Mouse (Mus musculus): ENCODE data around the gene Nuak1. TPM values are rescaled to one million over a fixed set of nuclear protein-coding genes. Genes with fewer than 3 reads are reported as not detected.

Gene Nuak1
- total and polyA plus RNA-seq, 2 experiments from 2014 or later = 2.7 to 37.9 TPM

DNA sequence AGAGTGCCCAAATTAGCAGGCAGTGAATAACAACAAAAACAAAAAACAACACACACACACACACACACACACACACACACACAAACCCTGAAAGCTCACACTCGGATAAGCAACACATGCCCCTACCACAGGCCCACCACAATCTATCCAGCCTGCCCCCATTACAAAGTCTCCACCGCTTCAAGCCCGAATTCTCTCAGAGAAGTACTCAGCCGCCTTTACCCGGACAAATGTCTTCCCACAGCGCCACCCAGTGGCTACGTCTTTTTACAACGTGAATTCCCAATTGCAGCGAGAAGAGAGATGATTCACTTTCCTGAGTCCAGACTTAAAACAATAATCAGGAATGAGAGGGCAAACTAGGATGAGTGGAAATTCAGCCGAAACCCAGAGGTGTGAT lies 10.3 kb upstream of the Nuak1 start:
- Histone ChIP-seq H3K4me1 (ENCODE audit: insufficient read depth, low read length) (no peaks in the 10 kb centered on the region), H3K4me3 (ENCODE audit: low read depth, low read length) (no peak overlapping the region), H3K9me3 (ENCODE audit: low read length) (no peaks in the 10 kb centered on the region), H3K36me3 (ENCODE audit: insufficient read depth, low read length) (no peaks in the 10 kb centered on the region), H3K27me3 (ENCODE audit: insufficient read depth, low read length) (no peaks in the 10 kb centered on the region), H3K4me2 (ENCODE audit: low read depth, low read length, poor library complexity, severe bottlenecking) (no peak overlapping the region), H3K27ac (ENCODE audit: low read depth, low read length) (no peak overlapping the region), H3K9ac (replicated peaks; ENCODE audit: low read length, poor library complexity, severe bottlenecking) (no peak overlapping the region)
- peak; percentile 38; the same call in 1 of the 2 replicates for ATAC-seq (ENCODE audit: low FRiP score)
- DNase-seq (ENCODE audit: low spot score) = peak; percentile 92
- WGBS = under 1% methylated on average over 10 of the region's 10 CpGs
- TF ChIP-seq CTCF (IDR thresholded peaks at IDR 0.05) = peak; percentile 92

DNA sequence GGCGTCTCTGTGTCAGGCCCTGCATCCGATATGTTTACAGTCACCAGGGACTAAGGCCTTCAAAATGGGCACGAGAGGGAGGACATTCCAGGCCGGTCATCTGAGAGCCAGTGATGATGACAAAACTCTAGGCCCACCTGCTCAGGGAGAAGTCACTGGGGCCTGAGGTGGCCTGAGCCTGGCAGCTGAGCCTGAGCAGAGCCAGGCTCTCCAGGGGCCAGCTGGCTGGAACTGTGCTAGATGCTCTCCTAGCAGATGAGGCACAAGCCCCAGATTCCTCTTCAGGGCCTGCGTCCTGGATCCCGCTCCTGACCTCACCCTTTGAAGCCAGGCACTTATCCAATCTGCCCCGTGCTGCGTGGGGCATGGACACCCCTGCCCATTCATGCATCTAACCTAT lies 9.3 kb upstream of the Nuak1 start:
- ATAC-seq (ENCODE audit: low FRiP score) (no peak), DNase-seq (ENCODE audit: low spot score) (no peak)
- no peak for TF ChIP-seq CTCF (IDR thresholded peaks at IDR 0.05)
- no peak overlapping the region for H3K4me2 ChIP-seq (ENCODE audit: low read depth, low read length, poor library complexity, severe bottlenecking)
- no peaks in the 10 kb centered on the region for H3K4me1 ChIP-seq (ENCODE audit: insufficient read depth, low read length)
- no peaks in the 10 kb centered on the region for H3K27me3 ChIP-seq (ENCODE audit: insufficient read depth, low read length)
- H3K36me3 ChIP-seq (ENCODE audit: insufficient read depth, low read length) = no peaks in the 10 kb centered on the region
- H3K9me3 ChIP-seq (ENCODE audit: low read length) = no peaks in the 10 kb centered on the region
- no peak overlapping the region for H3K27ac ChIP-seq (ENCODE audit: low read depth, low read length)
- no peak overlapping the region for H3K4me3 ChIP-seq (ENCODE audit: low read depth, low read length)
- no peak overlapping the region for H3K9ac ChIP-seq (replicated peaks; ENCODE audit: low read length, poor library complexity, severe bottlenecking)
- WGBS = 84% methylated on average over 8 of the region's 8 CpGs

DNA sequence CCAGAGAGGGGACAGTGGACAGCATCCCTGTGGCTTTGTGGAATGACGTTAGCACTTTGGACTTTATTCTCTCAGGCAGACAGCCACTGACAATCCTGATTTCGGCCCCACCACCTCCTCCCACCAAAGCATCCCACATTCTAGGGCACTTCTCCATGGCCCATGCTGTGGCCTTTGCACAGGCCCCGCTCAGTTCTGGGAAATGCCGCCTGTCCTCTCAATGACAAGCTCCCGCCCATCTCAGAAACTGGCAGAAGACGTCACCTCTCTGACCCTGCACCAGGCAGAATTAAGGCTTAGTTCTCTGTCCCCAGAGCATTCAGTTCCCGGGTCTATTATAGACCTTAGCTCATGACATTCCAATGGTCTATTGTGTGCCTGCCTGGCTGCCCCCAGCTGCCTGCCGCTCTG lies 7.0 kb upstream of the Nuak1 start:
- 18% methylated on average over 8 of the region's 8 CpGs for WGBS
- Histone ChIP-seq H3K9me3 (ENCODE audit: low read length) (no peaks in the 10 kb centered on the region), H3K27ac (ENCODE audit: low read depth, low read length) (no peak overlapping the region), H3K4me3 (ENCODE audit: low read depth, low read length) (no peak overlapping the region), H3K4me2 (ENCODE audit: low read depth, low read length, poor library complexity, severe bottlenecking) (no peak overlapping the region), H3K36me3 (ENCODE audit: insufficient read depth, low read length) (no peaks in the 10 kb centered on the region), H3K4me1 (ENCODE audit: insufficient read depth, low read length) (peaks cover 2% of the 10 kb centered on the region; the same call in 1 of the 2 replicates), H3K27me3 (ENCODE audit: insufficient read depth, low read length) (no peaks in the 10 kb centered on the region), H3K9ac (replicated peaks; ENCODE audit: low read length, poor library complexity, severe bottlenecking) (no peak overlapping the region; the same call in 1 of the 2 replicates)
- ATAC-seq (ENCODE audit: low FRiP score) (no peak; the same call in 1 of the 2 replicates), DNase-seq (ENCODE audit: low spot score) (no peak)
- TF ChIP-seq CTCF (IDR thresholded peaks at IDR 0.05) = no peak

DNA sequence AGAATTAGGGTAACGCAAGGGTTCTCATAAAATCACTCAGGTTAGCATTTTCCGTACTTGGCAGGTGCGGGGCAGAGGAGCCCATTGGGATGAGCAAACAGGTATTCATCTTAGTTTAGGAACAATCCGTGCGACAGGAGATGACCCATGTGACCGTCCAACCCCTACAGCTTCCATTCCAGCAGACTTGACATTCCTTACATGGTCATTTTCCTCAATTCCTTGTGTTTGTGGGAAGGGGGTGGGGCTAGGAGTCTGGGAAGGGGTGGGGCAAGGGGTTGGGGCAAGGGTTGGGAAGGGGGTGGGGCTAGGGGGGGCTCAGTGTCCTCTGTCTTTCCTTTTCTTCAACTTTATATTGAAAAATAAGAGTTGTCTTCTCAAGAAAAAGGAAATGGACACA lies 6.3 kb upstream of the Nuak1 start:
- Histone ChIP-seq H3K4me2 (ENCODE audit: low read depth, low read length, poor library complexity, severe bottlenecking) (no peak overlapping the region), H3K9ac (replicated peaks; ENCODE audit: low read length, poor library complexity, severe bottlenecking) (no peak overlapping the region), H3K4me3 (ENCODE audit: low read depth, low read length) (no peak overlapping the region), H3K27me3 (ENCODE audit: insufficient read depth, low read length) (no peaks in the 10 kb centered on the region), H3K4me1 (ENCODE audit: insufficient read depth, low read length) (peaks cover 9% of the 10 kb centered on the region; the same call in 1 of the 2 replicates), H3K9me3 (ENCODE audit: low read length) (no peaks in the 10 kb centered on the region), H3K36me3 (ENCODE audit: insufficient read depth, low read length) (no peaks in the 10 kb centered on the region), H3K27ac (ENCODE audit: low read depth, low read length) (no peak overlapping the region)
- ATAC-seq (ENCODE audit: low FRiP score) = no peak
- TF ChIP-seq CTCF (IDR thresholded peaks at IDR 0.05) = no peak
- WGBS = 84% methylated on average over 6 of the region's 6 CpGs
- no peak for DNase-seq (ENCODE audit: low spot score)

DNA sequence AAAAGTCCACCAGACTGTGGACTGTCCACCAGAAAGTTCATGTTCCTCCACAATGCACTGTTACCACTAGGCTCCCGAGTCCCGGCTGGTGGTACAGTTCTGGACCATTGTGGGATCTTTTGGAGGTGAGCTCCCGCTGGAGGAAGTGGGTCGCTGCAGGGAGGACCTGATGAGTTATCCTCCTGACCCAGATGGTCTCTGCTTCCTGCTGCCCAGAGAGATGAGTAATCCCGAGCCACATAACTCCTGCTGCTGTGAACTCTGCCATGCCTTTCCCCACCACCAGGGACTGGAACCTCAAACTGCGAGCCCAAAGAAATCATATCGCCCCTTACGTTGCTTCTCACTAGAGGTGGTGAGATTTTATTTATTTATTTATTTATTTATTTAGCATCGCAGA lies 4.0 kb upstream of the Nuak1 start:
- Histone ChIP-seq H3K9me3 (ENCODE audit: low read length) (no peaks in the 10 kb centered on the region), H3K27ac (ENCODE audit: low read depth, low read length) (no peak overlapping the region), H3K27me3 (ENCODE audit: insufficient read depth, low read length) (no peaks in the 10 kb centered on the region), H3K9ac (replicated peaks; ENCODE audit: low read length, poor library complexity, severe bottlenecking) (no peak overlapping the region), H3K4me1 (ENCODE audit: insufficient read depth, low read length) (peaks cover 9% of the 10 kb centered on the region; the same call in 1 of the 2 replicates), H3K4me3 (ENCODE audit: low read depth, low read length) (no peak overlapping the region), H3K4me2 (ENCODE audit: low read depth, low read length, poor library complexity, severe bottlenecking) (no peak overlapping the region), H3K36me3 (ENCODE audit: insufficient read depth, low read length) (no peaks in the 10 kb centered on the region)
- WGBS = 73% methylated on average over 9 of the region's 9 CpGs
- DNase-seq (ENCODE audit: low spot score) (no peak), ATAC-seq (ENCODE audit: low FRiP score) (no peak)
- peak; percentile 50 for TF ChIP-seq CTCF (IDR thresholded peaks at IDR 0.05)

DNA sequence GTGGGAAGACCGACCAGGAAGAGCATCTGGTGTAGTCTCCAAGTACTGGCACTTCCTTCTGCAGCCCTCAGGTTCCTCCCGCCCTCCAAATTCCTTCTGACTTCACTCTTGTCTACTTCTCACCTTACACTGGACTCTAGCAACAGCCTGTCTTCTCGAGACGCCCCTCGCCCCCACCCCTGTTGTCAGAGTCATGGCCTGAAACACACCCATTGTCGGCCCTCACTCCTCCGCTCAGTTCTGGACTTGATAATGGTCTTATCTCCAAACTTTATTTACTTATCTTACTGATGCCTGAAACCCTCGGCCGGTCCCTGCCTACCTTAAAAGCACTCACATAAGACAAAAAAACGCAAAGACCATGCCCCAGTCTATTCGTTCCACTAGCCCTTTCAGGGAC lies 1.4 kb upstream of the Nuak1 start:
- peak overlapping the region; percentile 99; the same call in 1 of the 2 replicates for H3K9ac ChIP-seq (replicated peaks; ENCODE audit: low read length, poor library complexity, severe bottlenecking)
- no peaks in the 10 kb centered on the region for H3K9me3 ChIP-seq (ENCODE audit: low read length)
- peaks cover 9% of the 10 kb centered on the region; the same call in 1 of the 2 replicates for H3K4me1 ChIP-seq (ENCODE audit: insufficient read depth, low read length)
- peak overlapping the region; percentile 96; the same call in 1 of the 2 replicates for H3K27ac ChIP-seq (ENCODE audit: low read depth, low read length)
- H3K4me3 ChIP-seq (ENCODE audit: low read depth, low read length) = peak overlapping the region; percentile 86; the same call in 1 of the 2 replicates
- 16% methylated on average over 11 of the region's 11 CpGs for WGBS
- no peaks in the 10 kb centered on the region for H3K36me3 ChIP-seq (ENCODE audit: insufficient read depth, low read length)
- H3K4me2 ChIP-seq (ENCODE audit: low read depth, low read length, poor library complexity, severe bottlenecking) = peak overlapping the region; percentile 96
- ATAC-seq (ENCODE audit: low FRiP score) (no peak), DNase-seq (ENCODE audit: low spot score) (no peak)
- no peaks in the 10 kb centered on the region for H3K27me3 ChIP-seq (ENCODE audit: insufficient read depth, low read length)
- no peak for TF ChIP-seq CTCF (IDR thresholded peaks at IDR 0.05)

Measured in midbrain, postnatal 0 days (tissue).